Mouse (Mus musculus): ENCODE results near the gene Pamr1.

DNA sequence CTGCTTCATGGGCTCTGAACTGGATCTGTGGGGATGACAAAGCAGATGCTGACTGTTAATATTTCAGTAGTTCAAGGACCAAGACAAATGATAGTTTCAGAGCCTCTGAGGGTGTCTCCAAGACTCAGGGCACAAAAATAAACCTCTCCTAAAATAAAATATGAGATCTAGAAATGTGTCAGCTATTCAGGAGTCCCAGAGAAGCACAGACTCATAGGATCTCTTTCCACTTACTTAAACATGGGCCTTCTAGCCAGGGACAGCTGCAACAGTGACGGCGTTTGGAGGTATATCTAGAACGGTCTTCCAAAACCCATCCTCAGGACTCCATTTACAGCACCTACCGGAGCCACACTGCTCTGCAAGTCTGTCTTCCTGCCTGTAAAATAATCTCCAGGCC lies 60.7 kb downstream of the Pamr1 start:
- TF ChIP-seq TAL1 (IDR thresholded peaks at IDR 0.05; ENCODE audit: low read length) (no peak), GATA1 (IDR thresholded peaks at IDR 0.05; ENCODE audit: low read length) (no peak)
